Mouse (Mus musculus) CH12.LX (cell line): ENCODE data around the gene Yy1.

Source experiments
- CTCF ChIP-seq, 2 experiments: IDR thresholded peaks in 1 of 2; conservative IDR thresholded peaks in 1 of 2; 2 replicates each; pipeline ENCODE4 v1.5.1; 2011 to 2012; ENCODE audit warnings: low read depth in 2 of 2, low read length in 2 of 2, improper control_type of control experiment in 1 of 2, inconsistent platforms in 1 of 2, mild to moderate bottlenecking in 1 of 2, moderate library complexity in 1 of 2
- MAFK ChIP-seq: IDR thresholded peaks from 2 replicates; pipeline ENCODE4 v1.6.1; 2011; ENCODE audit warnings: low read length, improper control_type of control experiment; ENCODE audit not compliant: insufficient replicate concordance
- MEF2A ChIP-seq: IDR thresholded peaks from 2 replicates; pipeline ENCODE4 v1.6.1; 2014; ENCODE audit warnings: low read depth, mild to moderate bottlenecking, inconsistent platforms, low read length, improper control_type of control experiment, borderline replicate concordance
- POLR2A ChIP-seq: IDR thresholded peaks from 2 replicates; pipeline ENCODE4 v1.6.1; 2011; ENCODE audit warnings: low read depth, mild to moderate bottlenecking, improper control_type of control experiment, low read length

DNA sequence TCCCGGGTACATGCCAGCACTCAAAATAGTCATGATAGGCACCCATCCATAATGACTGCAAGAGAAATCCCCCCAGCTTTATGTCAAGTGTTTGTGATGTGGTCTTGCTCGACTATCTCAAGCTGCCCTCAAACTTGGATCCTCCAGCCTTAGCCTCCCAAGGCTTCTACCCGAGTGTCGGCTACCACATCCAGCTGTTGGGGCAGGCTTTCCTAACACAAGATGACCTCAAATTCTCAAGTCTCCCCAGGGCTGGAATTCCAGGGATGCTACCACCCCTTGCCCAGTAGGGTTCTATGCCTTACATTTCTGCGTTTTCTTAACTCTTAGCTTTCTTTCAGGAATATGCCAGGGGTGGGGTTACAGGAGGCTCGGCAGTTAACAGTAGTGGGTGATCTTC is 37.6 kb downstream of the Yy1 start:
- no peak for TF ChIP-seq MAFK
- TF ChIP-seq POLR2A = no peak
- no peak for TF ChIP-seq CTCF (conservative IDR thresholded peaks at IDR 0.05 in 1 of 2, IDR thresholded peaks at IDR 0.05 in 1 of 2; ENCODE audit: low read depth in 2 of 2, low read length in 2 of 2)
- no peak for TF ChIP-seq MEF2A
